Mouse (Mus musculus) bone marrow, adult 2 months (tissue): ENCODE measurements around the gene Wdr20. TPM values are rescaled to one million over a fixed set of nuclear protein-coding genes. Genes with fewer than 3 reads are reported as not detected.

Source experiments
- H3K27ac ChIP-seq: fragments of 200-500 bp; 2 replicates; pipeline ENCODE4 v1.5.1; 2012; ENCODE audit warnings: low read depth, mild to moderate bottlenecking, control low read depth, inconsistent platforms, low read length; ENCODE audit not compliant: control insufficient read depth, poor library complexity, insufficient read depth
- H3K4me1 ChIP-seq: fragments of 200-500 bp; 2 replicates; pipeline ENCODE4 v1.6.1; 2011; ENCODE audit warnings: low read length; ENCODE audit not compliant: control insufficient read depth, insufficient read depth
- H3K4me3 ChIP-seq: fragments of 200-500 bp; replicated peaks from 2 replicates; pipeline ENCODE3; 2011; ENCODE audit warnings: mild to moderate bottlenecking, low read depth, low read length, control low read depth; ENCODE audit not compliant: control insufficient read depth
- CTCF ChIP-seq: fragments of 200-500 bp; IDR thresholded peaks from 2 replicates; pipeline ENCODE4 v1.5.1; 2011; ENCODE audit warnings: low read length, control low read depth; ENCODE audit not compliant: control insufficient read depth, insufficient read depth
- POLR2A ChIP-seq: fragments of 200-500 bp; IDR thresholded peaks from 2 replicates; pipeline ENCODE4 v1.6.1; 2011; ENCODE audit warnings: low read depth, mild to moderate bottlenecking, control low read depth, low read length, borderline replicate concordance; ENCODE audit not compliant: control insufficient read depth
- WGBS: fragments of 180-500 bp; shearing (Covaris S2); methylation state at CpG from one replicate; pipeline ENCODE4 v1.1.7; 2018; 5-methylcytosine and 5-hydroxymethylcytosine counted together
- polyA plus RNA-seq: library from polyadenylated mRNA; stranded (reverse); fragments of >200 nt; gene quantifications from 2 replicates; pipeline ENCODE4 v1.2.4, GENCODE M21; 2011; ENCODE audit warnings: low replicate concordance; ENCODE audit not compliant: missing spikeins, insufficient read depth, insufficient read length

Gene Wdr20
- polyA plus RNA-seq, 1 experiment = 16.6 TPM

- H3K4me3 ChIP-seq = no peak overlapping the region
- no peaks in the 10 kb centered on the region for H3K4me1 ChIP-seq
- WGBS = 45% methylated on average over 8 of the region's 8 CpGs
- TF ChIP-seq POLR2A = no peak
- H3K27ac ChIP-seq = no peak overlapping the region
Observed at GRCm38 (mm10) chr12:110758932-110759331, 21.2 kb downstream of the Wdr20 start.

GRCm38 (mm10) chr12:110762321-110762720 lies 24.6 kb downstream of the Wdr20 start:
- H3K4me3 ChIP-seq = no peak overlapping the region
- 83% methylated on average over 2 of the region's 2 CpGs for WGBS
- H3K27ac ChIP-seq = no peak overlapping the region
- H3K4me1 ChIP-seq = no peaks in the 10 kb centered on the region
- TF ChIP-seq POLR2A (no peak), CTCF (no peak)

GRCm38 (mm10) chr12:110764531-110764930 lies 26.8 kb downstream of the Wdr20 start:
- Histone ChIP-seq H3K4me1 (no peaks in the 10 kb centered on the region), H3K27ac (no peak overlapping the region), H3K4me3 (no peak overlapping the region)
- no peak for TF ChIP-seq POLR2A
- TF ChIP-seq CTCF = no peak
- 12% methylated on average over 5 of the region's 5 CpGs for WGBS

- Histone ChIP-seq H3K4me3 (no peak overlapping the region), H3K27ac (no peak overlapping the region), H3K4me1 (no peaks in the 10 kb centered on the region; the same call in 1 of the 2 replicates)
- TF ChIP-seq CTCF = no peak
Observed at GRCm38 (mm10) chr12:110768562-110768961, 30.8 kb downstream of the Wdr20 start.

GRCm38 (mm10) chr12:110769660-110770297 lies 32.0 kb downstream of the Wdr20 start:
- Histone ChIP-seq H3K4me1 (no peaks in the 10 kb centered on the region; the same call in 1 of the 2 replicates), H3K4me3 (no peak overlapping the region), H3K27ac (no peak overlapping the region)
- TF ChIP-seq CTCF = no peak
- no peak for TF ChIP-seq POLR2A
- 64% methylated on average over 6 of the region's 6 CpGs for WGBS

- TF ChIP-seq CTCF = no peak
- WGBS = 56% methylated on average over 10 of the region's 10 CpGs
- H3K4me3 ChIP-seq = no peak overlapping the region
- no peaks in the 10 kb centered on the region; the same call in 1 of the 2 replicates for H3K4me1 ChIP-seq
- H3K27ac ChIP-seq = no peak overlapping the region
Observed at GRCm38 (mm10) chr12:110770479-110771247, 32.9 kb downstream of the Wdr20 start.

GRCm38 (mm10) chr12:110771961-110772360 lies 34.2 kb downstream of the Wdr20 start:
- no peak for TF ChIP-seq POLR2A
- TF ChIP-seq CTCF = no peak
- Histone ChIP-seq H3K4me1 (peaks cover 3% of the 10 kb centered on the region; the same call in 1 of the 2 replicates), H3K27ac (no peak overlapping the region), H3K4me3 (no peak overlapping the region)
- WGBS = 89% methylated on average over 6 of the region's 6 CpGs

GRCm38 (mm10) chr12:110775628-110776426 lies 38.1 kb downstream of the Wdr20 start:
- no peak for TF ChIP-seq CTCF
- Histone ChIP-seq H3K27ac (peak overlapping the region; percentile 50), H3K4me3 (no peak overlapping the region), H3K4me1 (peaks cover 5% of the 10 kb centered on the region; the same call in 1 of the 2 replicates)
- 37% methylated on average over 5 of the region's 5 CpGs for WGBS

- no peak for TF ChIP-seq CTCF
- TF ChIP-seq POLR2A = no peak
- WGBS = 38% methylated on average over 5 of the region's 5 CpGs
- no peak overlapping the region for H3K27ac ChIP-seq
- H3K4me3 ChIP-seq = no peak overlapping the region
- peaks cover 5% of the 10 kb centered on the region; the same call in 1 of the 2 replicates for H3K4me1 ChIP-seq
Observed at GRCm38 (mm10) chr12:110777853-110778252, 40.1 kb downstream of the Wdr20 start.
